Mouse (Mus musculus): Measurements from ENCODE around the gene Blm.

DNA sequence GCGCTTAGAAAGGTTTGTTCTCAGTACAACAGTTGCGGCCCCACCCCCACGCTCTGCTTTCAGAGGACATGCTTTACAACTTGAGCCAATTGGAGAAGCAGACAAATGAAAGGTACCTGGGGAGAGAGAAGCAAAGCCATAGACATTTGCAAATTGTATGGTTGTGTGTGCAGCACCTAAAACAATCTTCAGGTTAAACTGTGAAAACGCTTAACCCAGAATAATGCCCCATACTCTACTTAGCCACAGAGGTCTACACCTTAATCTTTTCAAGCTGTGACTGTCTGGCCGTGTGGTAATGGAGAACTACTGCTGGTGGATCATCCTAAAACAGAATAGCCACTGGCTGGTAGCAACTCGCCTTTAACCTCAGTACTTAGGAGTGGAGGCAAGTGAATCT, 8.2 kb downstream of the Blm start:
- no peak for TF ChIP-seq POLR2A (IDR thresholded peaks at IDR 0.05; ENCODE audit: borderline replicate concordance, extremely low read depth, low read depth, low read length)
- no peak for TF ChIP-seq CTCF (IDR thresholded peaks at IDR 0.05; ENCODE audit: insufficient read depth, low read length)

All from lung, adult 2 months (tissue).